Mouse (Mus musculus) neural tube, embryonic 13.5 days (tissue): ENCODE data around the gene Dcun1d4. TPM values are rescaled to one million over a fixed set of nuclear protein-coding genes. Genes with fewer than 3 reads are reported as not detected.
A peak's percentile ranks its signal among the peaks of the same experiment; 100 is the strongest.
"Not testable (repeated sequence)": the region's sequence is repeated elsewhere in the genome, so short reads cannot be mapped to it uniquely, and the experiment has no call there.

Experiments used
- ATAC-seq: fragments of 200-750 bp; cut with Nextera tagmentation; 2 replicates; pipeline ENCODE4 v1.8.0; 2017; ENCODE audit warnings: low read depth, mild to moderate bottlenecking, moderate TSS enrichment, moderate library complexity
- H3K27ac ChIP-seq: fragments of 300-500 bp; sonication (generic); replicated peaks from 2 replicates; pipeline ENCODE4 v1.5.1; 2015; ENCODE audit warnings: moderate library complexity, mild to moderate bottlenecking, inconsistent platforms
- H3K27me3 ChIP-seq: fragments of 300-500 bp; sonication (generic); 2 replicates; pipeline ENCODE4 v1.6.1; 2015; ENCODE audit warnings: mild to moderate bottlenecking, inconsistent platforms
- H3K36me3 ChIP-seq: fragments of 300-500 bp; sonication (generic); 2 replicates; pipeline ENCODE4 v1.6.1; 2015; ENCODE audit warnings: mild to moderate bottlenecking, inconsistent platforms
- H3K4me1 ChIP-seq: fragments of 300-500 bp; sonication (generic); replicated peaks from 2 replicates; pipeline ENCODE4 v1.6.1; 2015; ENCODE audit warnings: inconsistent platforms
- H3K4me2 ChIP-seq: fragments of 300-500 bp; sonication (generic); 2 replicates; pipeline ENCODE4 v1.6.1; 2015; ENCODE audit warnings: inconsistent platforms, mild to moderate bottlenecking, moderate library complexity
- H3K4me3 ChIP-seq: fragments of 300-500 bp; sonication (generic); 2 replicates; pipeline ENCODE4 v1.5.1; 2015; ENCODE audit warnings: mild to moderate bottlenecking, inconsistent platforms
- H3K9ac ChIP-seq: fragments of 300-500 bp; sonication (generic); 2 replicates; pipeline ENCODE4 v1.6.1; 2015; ENCODE audit warnings: moderate library complexity, mild to moderate bottlenecking, inconsistent platforms
- H3K9me3 ChIP-seq: fragments of 300-500 bp; sonication (generic); 2 replicates; pipeline ENCODE4 v1.6.1; 2016; ENCODE audit warnings: inconsistent platforms
- WGBS: fragments of 180-500 bp; shearing (Covaris S2); methylation state at CpG from one replicate; pipeline ENCODE4 v1.1.7; 2015; 5-methylcytosine and 5-hydroxymethylcytosine counted together
- polyA plus RNA-seq: library from polyadenylated mRNA; unstranded; fragments of >200 nt; fragmentation: Nextera tagmentation; extraction: Ambion mirVana; gene quantifications from 2 replicates; pipeline ENCODE4 v1.2.1, GENCODE M21; 2015

Gene Dcun1d4
- polyA plus RNA-seq, 1 experiment from 2014 or later, result 49.7 TPM

DNA sequence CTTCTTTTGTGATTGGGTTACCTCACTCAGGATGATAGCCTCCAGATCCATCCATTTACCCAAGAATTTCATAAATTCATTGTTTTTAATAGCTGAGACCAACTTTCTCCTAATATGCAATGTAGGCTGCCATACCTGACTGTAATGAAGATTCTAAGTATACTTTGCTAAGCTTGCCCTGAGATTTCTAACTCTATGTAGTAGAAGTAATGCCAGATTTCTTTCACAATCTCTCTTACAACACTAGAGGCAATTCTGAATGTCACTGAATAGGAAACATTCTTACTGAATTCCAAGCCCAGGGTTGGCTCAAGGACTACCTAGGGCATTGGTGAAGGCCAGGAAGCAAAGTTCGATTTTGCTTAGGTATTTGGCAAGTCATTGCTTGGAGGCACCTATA is 1.6 kb downstream of the Dcun1d4 start:
- not testable (repeated sequence) for H3K4me2 ChIP-seq, H3K4me3 ChIP-seq, H3K9ac ChIP-seq, H3K36me3 ChIP-seq, ATAC-seq, H3K27me3 ChIP-seq, H3K27ac ChIP-seq, H3K9me3 ChIP-seq
- WGBS, result 91% methylated on average over 1 of the region's 1 CpGs
- peaks cover 20% of the 10 kb centered on the region for H3K4me1 ChIP-seq

DNA sequence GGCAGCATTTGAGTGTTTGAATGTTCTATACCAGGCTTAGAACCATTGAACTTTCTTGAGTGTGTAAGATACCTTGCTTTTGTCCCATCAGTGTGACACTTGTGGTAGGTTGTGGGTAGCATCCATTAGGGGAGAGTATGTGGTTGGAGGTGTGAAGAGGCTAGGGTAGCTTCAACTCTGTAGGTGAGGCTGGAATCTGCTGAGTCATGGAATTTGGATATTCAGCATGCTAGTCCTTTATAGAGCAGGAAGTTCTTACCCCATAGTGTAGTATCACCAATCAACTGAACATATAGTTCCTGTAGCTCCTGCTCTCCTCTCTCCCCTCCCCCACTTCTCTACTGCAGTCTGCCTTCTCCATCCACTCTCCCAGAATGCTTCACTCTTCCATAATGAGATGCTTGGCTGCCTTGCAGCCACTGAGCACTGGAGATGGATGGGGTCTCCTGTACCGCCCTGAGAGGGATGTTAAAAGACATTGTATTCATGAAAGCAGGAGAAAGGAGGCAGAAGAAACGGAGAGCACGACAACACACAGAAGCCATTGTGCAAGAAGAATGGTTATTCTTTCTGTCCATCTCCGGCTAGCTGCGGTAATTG is 3.3 kb downstream of the Dcun1d4 start:
- 22% methylated on average over 5 of the region's 5 CpGs for WGBS
- Histone ChIP-seq H3K36me3 (no peaks in the 10 kb centered on the region), H3K4me1 (peaks cover 20% of the 10 kb centered on the region), H3K27me3 (no peaks in the 10 kb centered on the region), H3K4me3 (peak overlapping the region; percentile 21), H3K9ac (peak overlapping the region; percentile 41), H3K9me3 (no peaks in the 10 kb centered on the region), H3K4me2 (peak overlapping the region; percentile 35), H3K27ac (peak overlapping the region; percentile 74)
- peak; percentile 89 for ATAC-seq

DNA sequence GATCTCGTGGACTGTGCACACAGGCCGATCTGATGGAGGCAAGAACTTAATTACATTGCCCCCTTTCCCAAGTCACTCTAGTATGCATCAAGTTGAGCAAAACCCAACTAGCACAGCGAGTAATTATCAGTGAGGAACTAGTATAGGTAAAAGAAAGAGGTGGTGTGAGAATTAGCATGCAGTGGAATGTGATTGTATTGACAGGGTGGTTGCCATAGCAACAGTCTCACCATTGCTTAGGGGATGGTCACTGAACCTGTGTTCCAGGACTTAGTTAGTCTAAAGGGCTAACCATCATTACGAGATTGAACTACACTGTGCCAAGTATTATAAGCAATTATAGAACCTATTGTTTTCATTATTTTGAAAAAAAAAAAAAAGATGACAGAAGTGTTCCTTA is 5.7 kb downstream of the Dcun1d4 start:
- no peak for ATAC-seq
- Histone ChIP-seq H3K4me2 (no peak overlapping the region), H3K9me3 (no peaks in the 10 kb centered on the region), H3K4me1 (peaks cover 29% of the 10 kb centered on the region), H3K4me3 (no peak overlapping the region), H3K36me3 (no peaks in the 10 kb centered on the region), H3K27ac (no peak overlapping the region), H3K9ac (no peak overlapping the region), H3K27me3 (no peaks in the 10 kb centered on the region)
- 55% methylated on average over 4 of the region's 4 CpGs for WGBS

DNA sequence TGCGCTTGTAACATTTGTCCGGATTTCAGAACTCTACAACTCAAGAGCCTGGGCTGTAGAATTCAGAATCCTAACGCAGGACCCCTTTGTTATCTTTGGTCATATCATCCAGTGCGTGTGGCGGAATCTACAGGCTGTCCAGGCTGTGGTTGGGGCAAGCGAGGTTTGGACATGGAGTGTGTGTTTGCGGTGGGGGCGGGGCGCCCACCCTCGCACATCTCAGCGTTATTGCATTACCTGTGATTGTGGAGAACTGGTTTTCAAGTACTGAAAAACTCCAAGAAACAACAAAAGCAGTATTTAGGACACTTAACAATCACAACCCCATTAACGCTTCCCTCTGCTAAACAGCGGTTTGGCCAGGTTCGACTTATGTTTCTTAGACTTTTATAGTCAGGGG is 9.1 kb downstream of the Dcun1d4 start:
- no peaks in the 10 kb centered on the region for H3K9me3 ChIP-seq
- no peaks in the 10 kb centered on the region for H3K27me3 ChIP-seq
- no peak for ATAC-seq
- H3K4me3 ChIP-seq, result peak overlapping the region; percentile 94
- peaks cover 40% of the 10 kb centered on the region for H3K4me1 ChIP-seq
- H3K36me3 ChIP-seq, result no peaks in the 10 kb centered on the region
- 4% methylated on average over 14 of the region's 14 CpGs for WGBS
- peak overlapping the region; percentile 88 for H3K4me2 ChIP-seq
- H3K9ac ChIP-seq, result peak overlapping the region; percentile 74
- peak overlapping the region; percentile 87 for H3K27ac ChIP-seq

DNA sequence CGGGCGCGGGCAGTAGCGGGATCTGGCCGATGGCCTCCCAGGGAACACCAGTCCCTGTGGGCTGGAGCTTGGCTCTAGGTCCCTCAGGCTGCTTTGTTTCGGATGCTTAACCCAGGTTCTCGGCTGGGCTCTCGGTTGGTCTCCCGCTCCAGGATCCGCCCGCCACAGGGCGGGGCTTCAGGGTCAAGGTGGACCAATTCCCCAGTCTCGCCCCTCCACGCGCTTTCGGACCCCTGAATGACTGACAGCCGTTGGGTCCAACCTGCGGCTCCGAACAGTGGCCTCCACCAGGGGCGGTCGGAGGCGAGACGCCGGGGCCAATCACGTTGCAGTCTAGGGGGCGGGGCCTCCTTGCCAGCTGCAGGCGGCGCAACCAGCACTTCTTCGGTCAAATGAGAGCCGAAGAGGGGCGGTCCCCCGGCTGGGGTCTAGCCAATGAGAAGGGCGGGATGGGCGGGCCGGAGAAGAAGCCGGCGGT is 9.8 kb downstream of the Dcun1d4 start:
- no peaks in the 10 kb centered on the region for H3K27me3 ChIP-seq
- peak overlapping the region; percentile 85 for H3K9ac ChIP-seq
- H3K9me3 ChIP-seq, result no peaks in the 10 kb centered on the region
- peak overlapping the region; percentile 94 for H3K4me3 ChIP-seq
- H3K4me1 ChIP-seq, result peaks cover 38% of the 10 kb centered on the region
- H3K27ac ChIP-seq, result peak overlapping the region; percentile 98
- peak; percentile 94 for ATAC-seq
- peak overlapping the region; percentile 88 for H3K4me2 ChIP-seq
- H3K36me3 ChIP-seq, result no peaks in the 10 kb centered on the region
- WGBS, result under 1% methylated on average over 37 of the region's 37 CpGs

DNA sequence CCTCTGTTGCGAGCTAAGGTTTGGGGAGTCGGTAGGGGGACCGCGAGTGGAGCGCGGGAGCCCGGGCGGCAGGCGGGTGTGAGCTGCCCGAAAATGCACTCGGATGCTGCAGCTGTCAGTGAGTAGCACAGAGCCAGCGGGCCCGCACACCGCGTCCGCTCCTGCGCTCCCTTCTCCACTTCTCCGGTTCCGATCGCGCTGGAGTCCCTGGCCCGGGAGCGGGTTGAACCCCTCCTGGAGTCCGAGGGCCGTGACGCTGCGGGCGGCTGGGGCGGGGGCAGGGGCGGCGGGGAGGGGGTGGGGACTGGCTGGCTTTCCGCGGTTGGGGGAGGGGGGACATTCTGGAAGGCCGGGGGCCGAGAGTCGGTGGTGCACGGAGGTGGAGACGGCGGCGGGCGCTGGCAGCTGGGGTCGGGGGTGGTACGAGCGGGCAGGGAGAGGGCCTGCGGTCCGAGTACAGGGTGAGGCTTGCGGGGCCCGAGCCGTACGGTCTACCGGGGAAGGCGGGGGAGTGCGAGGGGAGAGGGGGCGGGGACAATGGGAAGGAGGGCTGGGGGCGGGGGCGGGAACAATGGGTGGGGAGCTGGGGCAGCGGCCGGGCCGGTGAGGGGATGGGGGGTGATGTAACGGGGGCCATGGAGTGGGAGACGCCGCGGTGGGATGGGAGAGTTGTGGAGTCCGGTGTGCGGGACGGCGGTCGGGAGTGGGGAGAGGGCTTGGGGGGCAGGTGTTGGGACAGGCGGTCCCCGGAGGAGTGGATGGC is 10.5 kb downstream of the Dcun1d4 start:
- H3K9ac ChIP-seq, result peak overlapping the region; percentile 85
- H3K27me3 ChIP-seq, result no peaks in the 10 kb centered on the region
- under 1% methylated on average over 66 of the region's 70 CpGs for WGBS
- peak overlapping the region; percentile 88 for H3K4me2 ChIP-seq
- peak overlapping the region; percentile 94 for H3K4me3 ChIP-seq
- no peaks in the 10 kb centered on the region for H3K36me3 ChIP-seq
- H3K4me1 ChIP-seq, result peaks cover 35% of the 10 kb centered on the region
- no peaks in the 10 kb centered on the region for H3K9me3 ChIP-seq
- peak; percentile 68 for ATAC-seq
- H3K27ac ChIP-seq, result peak overlapping the region; percentile 98

DNA sequence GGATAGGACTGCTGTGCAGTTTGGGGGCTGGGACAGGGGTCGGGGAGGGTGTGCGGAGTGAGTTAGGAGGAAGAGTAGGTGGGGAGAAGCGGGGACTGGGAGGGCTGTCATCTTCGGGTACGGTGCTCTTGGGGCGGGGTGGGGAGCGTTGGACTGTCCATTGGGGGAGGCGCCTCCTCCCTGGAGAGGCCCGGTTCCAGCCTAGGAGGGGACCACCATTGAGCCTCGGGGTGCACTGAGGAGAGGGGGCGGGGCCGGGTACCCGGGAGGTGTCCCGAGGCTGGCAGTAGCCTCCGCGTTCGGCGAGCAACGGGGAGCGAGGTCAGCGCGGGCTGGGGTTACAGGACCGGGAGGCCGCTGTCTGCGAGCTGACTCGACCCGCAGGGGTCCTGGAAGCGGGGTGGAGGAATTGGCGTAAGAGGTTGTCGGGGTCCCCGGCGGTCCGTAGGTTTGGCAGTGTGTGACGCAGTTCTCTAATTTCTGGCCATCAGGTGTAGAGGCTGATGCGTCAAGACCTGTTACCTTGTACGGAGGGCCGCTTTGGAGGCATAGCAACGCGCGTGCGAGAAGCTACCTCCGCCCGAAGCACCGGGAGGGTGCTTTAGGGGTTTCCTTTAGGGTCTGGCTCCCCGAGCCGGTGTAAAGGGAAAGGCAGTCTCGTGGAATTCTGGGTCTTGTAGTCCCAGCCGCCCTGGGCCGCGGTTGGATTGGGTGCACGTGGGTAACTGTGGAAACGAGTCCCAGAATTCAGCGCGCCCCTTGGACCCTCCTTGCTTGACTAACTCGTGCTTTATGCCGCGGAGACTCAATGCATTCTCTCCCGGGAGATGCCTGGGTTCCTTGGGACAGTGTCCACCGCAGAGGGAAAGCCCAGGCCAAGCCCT is 11.3 kb downstream of the Dcun1d4 start:
- peak overlapping the region; percentile 94 for H3K4me3 ChIP-seq
- 0% methylated on average over 55 of the region's 59 CpGs for WGBS
- peak overlapping the region; percentile 88 for H3K4me2 ChIP-seq
- peak; percentile 59 for ATAC-seq
- peak overlapping the region; percentile 98 for H3K27ac ChIP-seq
- H3K4me1 ChIP-seq, result peaks cover 35% of the 10 kb centered on the region
- H3K36me3 ChIP-seq, result no peaks in the 10 kb centered on the region
- H3K27me3 ChIP-seq, result no peaks in the 10 kb centered on the region
- H3K9me3 ChIP-seq, result no peaks in the 10 kb centered on the region
- H3K9ac ChIP-seq, result peak overlapping the region; percentile 85

DNA sequence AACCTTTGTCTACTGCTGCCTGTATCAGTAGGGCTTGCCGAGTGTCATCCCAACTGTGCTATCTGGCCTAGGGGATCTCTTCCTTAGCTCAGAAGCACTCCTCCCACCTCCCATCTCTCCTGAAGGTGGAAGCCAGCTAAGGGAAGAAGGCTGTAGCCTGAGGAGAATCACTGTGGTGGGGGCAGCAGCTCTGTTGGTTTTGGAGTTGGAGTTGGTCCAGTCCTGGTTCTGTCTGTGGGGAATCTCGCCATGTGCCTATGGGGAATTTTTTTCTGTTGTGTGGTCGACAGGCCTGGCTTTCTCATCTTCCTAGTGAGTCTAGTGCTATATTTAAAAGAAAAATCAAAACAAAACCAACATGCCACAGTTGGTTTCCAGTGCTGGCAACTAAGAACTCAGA is 16.6 kb downstream of the Dcun1d4 start:
- 85% methylated on average over 3 of the region's 3 CpGs for WGBS
- Histone ChIP-seq H3K27me3 (no peaks in the 10 kb centered on the region), H3K4me1 (peaks cover 59% of the 10 kb centered on the region), H3K9me3 (no peaks in the 10 kb centered on the region), H3K4me3 (no peak overlapping the region), H3K36me3 (no peaks in the 10 kb centered on the region), H3K27ac (no peak overlapping the region), H3K4me2 (no peak overlapping the region), H3K9ac (no peak overlapping the region)
- no peak for ATAC-seq

DNA sequence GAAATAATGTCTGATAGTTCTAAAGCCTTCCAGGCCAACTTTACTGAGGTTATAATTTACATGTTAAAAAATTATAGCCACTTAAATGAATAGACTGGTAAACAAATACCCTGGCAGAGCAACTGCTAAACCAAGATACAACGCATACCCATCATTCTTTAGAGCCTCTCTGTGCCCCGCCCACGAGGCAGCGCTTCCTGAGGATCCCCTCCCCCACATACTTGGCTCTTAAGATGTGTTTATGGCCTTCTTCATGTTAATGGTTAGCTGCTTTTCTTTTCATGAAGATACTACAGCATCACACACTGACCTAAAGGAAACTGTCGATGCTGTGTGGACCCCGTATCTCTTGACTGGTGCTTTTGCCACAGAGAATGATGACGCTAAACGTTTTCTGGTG is 17.8 kb downstream of the Dcun1d4 start:
- Histone ChIP-seq H3K4me1 (peaks cover 58% of the 10 kb centered on the region), H3K9ac (no peak overlapping the region), H3K36me3 (no peaks in the 10 kb centered on the region), H3K27me3 (no peaks in the 10 kb centered on the region), H3K4me3 (no peak overlapping the region), H3K9me3 (no peaks in the 10 kb centered on the region), H3K27ac (no peak overlapping the region), H3K4me2 (no peak overlapping the region)
- no peak for ATAC-seq
- 72% methylated on average over 8 of the region's 8 CpGs for WGBS

DNA sequence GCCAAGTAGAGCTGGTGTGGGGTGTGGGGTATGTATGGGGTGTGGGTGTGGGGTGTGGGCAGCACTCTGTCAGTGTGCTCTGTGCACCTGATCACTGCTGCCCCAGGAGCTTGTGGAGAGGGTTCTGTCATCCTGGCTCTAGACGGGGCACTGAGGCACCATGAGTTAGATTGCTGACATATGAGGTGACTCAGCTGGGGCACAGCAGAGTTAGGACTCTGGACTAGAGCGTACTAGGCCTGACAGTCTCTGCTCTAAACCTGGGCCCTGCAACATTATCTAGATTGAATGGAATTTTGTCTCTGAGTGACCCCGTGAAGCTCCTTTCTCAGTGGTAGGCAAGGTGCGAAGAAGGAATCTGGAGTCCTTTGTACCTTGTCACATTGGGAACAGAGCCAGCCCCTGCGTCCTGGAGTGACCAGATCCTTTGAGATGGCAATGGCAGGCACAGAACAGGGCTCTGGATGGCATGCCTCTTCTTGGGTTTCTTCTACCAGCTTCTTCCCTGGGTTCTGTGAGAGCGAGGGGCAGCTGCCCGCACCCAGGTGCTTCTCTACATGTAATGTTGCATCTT is 20.2 kb downstream of the Dcun1d4 start:
- no peaks in the 10 kb centered on the region for H3K9me3 ChIP-seq
- H3K27me3 ChIP-seq, result no peaks in the 10 kb centered on the region
- no peak overlapping the region for H3K4me2 ChIP-seq
- H3K9ac ChIP-seq, result no peak overlapping the region
- 89% methylated on average over 7 of the region's 7 CpGs for WGBS
- no peak overlapping the region for H3K27ac ChIP-seq
- no peak for ATAC-seq
- H3K36me3 ChIP-seq, result no peaks in the 10 kb centered on the region
- no peak overlapping the region for H3K4me3 ChIP-seq
- peaks cover 44% of the 10 kb centered on the region for H3K4me1 ChIP-seq

DNA sequence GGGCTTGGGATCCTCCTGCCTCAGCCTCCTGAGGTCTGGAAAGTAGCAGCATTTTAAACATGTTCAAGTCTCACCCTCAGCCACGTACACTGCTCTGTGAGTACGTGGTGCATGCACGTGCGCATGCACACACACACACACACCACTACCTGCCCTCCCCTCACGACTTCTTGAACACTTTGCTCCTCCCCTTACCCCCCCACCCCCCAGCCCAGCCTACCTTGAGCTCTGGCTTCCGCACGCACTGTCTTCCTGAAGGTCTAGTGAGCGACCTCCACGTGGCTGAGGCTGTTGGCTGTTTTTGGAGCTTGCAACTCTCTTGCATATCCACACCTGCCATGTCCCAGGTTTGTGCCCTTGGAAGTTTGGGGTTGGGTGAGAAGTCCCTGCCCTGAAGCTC is 21.6 kb downstream of the Dcun1d4 start:
- Histone ChIP-seq H3K4me2 (no peak overlapping the region), H3K27me3 (no peaks in the 10 kb centered on the region), H3K9me3 (no peaks in the 10 kb centered on the region), H3K27ac (no peak overlapping the region), H3K36me3 (no peaks in the 10 kb centered on the region), H3K4me3 (no peak overlapping the region), H3K4me1 (peaks cover 48% of the 10 kb centered on the region), H3K9ac (no peak overlapping the region)
- 93% methylated on average over 9 of the region's 9 CpGs for WGBS
- ATAC-seq, result no peak
